Mouse (Mus musculus) kidney, embryonic 14.5 days (tissue): ENCODE data around the gene Zfp618. TPM values are rescaled to one million over a fixed set of nuclear protein-coding genes. Genes with fewer than 3 reads are reported as not detected.
A peak's percentile ranks its signal among the peaks of the same experiment; 100 is the strongest.

Experiments used
- ATAC-seq: fragments of 200-750 bp; cut with Nextera tagmentation; 2 replicates; pipeline ENCODE4 v1.8.0; 2017; ENCODE audit warnings: moderate number of reproducible peaks, mild to moderate bottlenecking, moderate TSS enrichment, moderate library complexity; ENCODE audit not compliant: low FRiP score, low TSS enrichment
- H3K27ac ChIP-seq: fragments of 300-500 bp; sonication (generic); 2 replicates; pipeline ENCODE4 v1.5.1; 2014; ENCODE audit warnings: low read depth, mild to moderate bottlenecking, low read length, moderate library complexity, mixed read lengths
- H3K27me3 ChIP-seq: fragments of 300-500 bp; sonication (generic); 2 replicates; pipeline ENCODE4 v1.6.1; 2014; ENCODE audit warnings: mild to moderate bottlenecking, low read length; ENCODE audit not compliant: control insufficient read depth, insufficient read depth
- H3K36me3 ChIP-seq: fragments of 300-500 bp; sonication (generic); 2 replicates; pipeline ENCODE4 v1.6.1; 2014; ENCODE audit warnings: low read length, mixed read lengths; ENCODE audit not compliant: control insufficient read depth, insufficient read depth
- H3K4me1 ChIP-seq: fragments of 300-500 bp; sonication (generic); 2 replicates; pipeline ENCODE4 v1.6.1; 2014; ENCODE audit warnings: low read length, mixed read lengths; ENCODE audit not compliant: control insufficient read depth, insufficient read depth
- H3K4me2 ChIP-seq: fragments of 300-500 bp; sonication (generic); replicated peaks from 2 replicates; pipeline ENCODE4 v1.6.1; 2014; ENCODE audit warnings: low read depth, mild to moderate bottlenecking, low read length
- H3K4me3 ChIP-seq: fragments of 300-500 bp; sonication (generic); 2 replicates; pipeline ENCODE4 v1.5.1; 2014; ENCODE audit warnings: mild to moderate bottlenecking, low read length
- H3K9ac ChIP-seq: fragments of 300-500 bp; sonication (generic); 2 replicates; pipeline ENCODE4 v1.6.1; 2014; ENCODE audit warnings: low read depth, mild to moderate bottlenecking, low read length, moderate library complexity
- H3K9me3 ChIP-seq: fragments of 300-500 bp; sonication (generic); 2 replicates; pipeline ENCODE4 v1.6.1; 2016; ENCODE audit warnings: low read length; ENCODE audit not compliant: control insufficient read depth
- WGBS: fragments of 180-500 bp; shearing (Covaris S2); extraction: QIAGEN DNeasy Blood & Tissue Kit; methylation state at CpG from one replicate; pipeline ENCODE4 v1.1.7; 2014; 5-methylcytosine and 5-hydroxymethylcytosine counted together
- polyA plus RNA-seq: library from polyadenylated mRNA; unstranded; fragments of >200 nt; fragmentation: Nextera tagmentation; extraction: Ambion mirVana; gene quantifications from 2 replicates; pipeline ENCODE4 v1.2.1, GENCODE M21; 2014

Gene Zfp618
- polyA plus RNA-seq, 1 experiment from 2014 or later = 41.1 TPM

DNA sequence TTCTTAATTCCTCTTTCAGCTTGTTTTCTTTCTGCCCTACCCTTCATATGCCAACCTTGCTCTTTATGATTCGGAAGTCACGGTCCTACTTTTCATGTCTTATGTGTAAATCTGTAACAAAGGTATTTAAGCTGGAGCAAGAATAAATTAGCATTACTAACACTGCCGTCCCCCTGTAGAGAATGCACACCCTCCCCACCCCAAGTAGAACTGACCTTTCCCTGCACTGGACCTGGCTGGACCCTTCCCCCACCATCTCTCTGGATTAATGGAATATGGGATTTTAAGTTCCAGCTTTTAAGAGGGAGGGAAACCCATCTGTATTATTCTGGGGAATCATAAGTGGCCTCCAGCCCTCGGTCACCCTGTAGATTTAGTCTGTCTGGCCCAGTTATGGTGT is 65.9 kb downstream of the Zfp618 start:
- WGBS = 55% methylated on average over 4 of the region's 4 CpGs
- Histone ChIP-seq H3K36me3 (0 out of 2 replicates have a peak, but pooled peaks cover 2% of the 10 kb centered on the region), H3K4me1 (peaks cover 35% of the 10 kb centered on the region), H3K4me3 (no peak overlapping the region), H3K4me2 (no peak overlapping the region), H3K9ac (no peak overlapping the region), H3K27ac (peak overlapping the region; percentile 68; the same call in 1 of the 2 replicates), H3K9me3 (no peaks in the 10 kb centered on the region), H3K27me3 (no peaks in the 10 kb centered on the region)
- ATAC-seq = no peak

GRCm38 (mm10) chr4:63032581-63033006 is 67.2 kb downstream of the Zfp618 start:
- 60% methylated on average over 9 of the region's 9 CpGs for WGBS
- H3K4me1 ChIP-seq = peaks cover 37% of the 10 kb centered on the region
- H3K4me3 ChIP-seq = no peak overlapping the region
- no peaks in the 10 kb centered on the region for H3K9me3 ChIP-seq
- no peak for ATAC-seq
- no peak overlapping the region for H3K4me2 ChIP-seq
- H3K9ac ChIP-seq = no peak overlapping the region
- no peaks in the 10 kb centered on the region for H3K36me3 ChIP-seq
- peak overlapping the region; percentile 76; the same call in 1 of the 2 replicates for H3K27ac ChIP-seq
- no peaks in the 10 kb centered on the region for H3K27me3 ChIP-seq

- H3K27me3 ChIP-seq = no peaks in the 10 kb centered on the region
- no peak overlapping the region for H3K9ac ChIP-seq
- H3K4me2 ChIP-seq = no peak overlapping the region
- 55% methylated on average over 5 of the region's 5 CpGs for WGBS
- no peaks in the 10 kb centered on the region for H3K9me3 ChIP-seq
- H3K27ac ChIP-seq = peak overlapping the region; percentile 76; the same call in 1 of the 2 replicates
- no peaks in the 10 kb centered on the region for H3K36me3 ChIP-seq
- no peak for ATAC-seq
- peaks cover 30% of the 10 kb centered on the region for H3K4me1 ChIP-seq
- H3K4me3 ChIP-seq = no peak overlapping the region
These were observed 68.4 kb downstream of the Zfp618 start for GRCm38 (mm10) chr4:63033724-63034123.

DNA sequence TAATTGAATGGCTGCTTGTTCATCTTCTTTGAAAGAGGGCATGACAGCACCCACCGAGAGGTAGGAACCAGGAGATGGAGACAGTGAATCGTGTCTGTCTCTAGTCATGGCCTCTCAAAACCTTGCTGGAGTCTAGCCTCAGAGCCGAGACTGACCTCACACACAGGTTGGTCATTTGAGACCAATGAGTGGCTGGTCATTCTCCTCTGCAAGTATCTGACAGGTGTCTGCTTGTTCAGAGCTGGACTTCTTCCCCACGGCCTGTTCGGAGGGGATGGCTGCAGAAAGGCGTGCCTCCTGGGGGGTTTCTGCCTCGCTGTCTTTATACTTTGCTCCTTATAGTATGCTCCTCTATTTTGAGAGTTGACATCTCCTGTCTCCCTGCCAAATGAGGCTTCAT is 70.6 kb downstream of the Zfp618 start:
- no peak overlapping the region for H3K4me2 ChIP-seq
- no peak for ATAC-seq
- no peak overlapping the region for H3K27ac ChIP-seq
- H3K9me3 ChIP-seq = no peaks in the 10 kb centered on the region
- H3K27me3 ChIP-seq = no peaks in the 10 kb centered on the region
- no peak overlapping the region for H3K4me3 ChIP-seq
- no peaks in the 10 kb centered on the region for H3K36me3 ChIP-seq
- no peak overlapping the region for H3K9ac ChIP-seq
- WGBS = 87% methylated on average over 7 of the region's 7 CpGs
- peaks cover 29% of the 10 kb centered on the region for H3K4me1 ChIP-seq

DNA sequence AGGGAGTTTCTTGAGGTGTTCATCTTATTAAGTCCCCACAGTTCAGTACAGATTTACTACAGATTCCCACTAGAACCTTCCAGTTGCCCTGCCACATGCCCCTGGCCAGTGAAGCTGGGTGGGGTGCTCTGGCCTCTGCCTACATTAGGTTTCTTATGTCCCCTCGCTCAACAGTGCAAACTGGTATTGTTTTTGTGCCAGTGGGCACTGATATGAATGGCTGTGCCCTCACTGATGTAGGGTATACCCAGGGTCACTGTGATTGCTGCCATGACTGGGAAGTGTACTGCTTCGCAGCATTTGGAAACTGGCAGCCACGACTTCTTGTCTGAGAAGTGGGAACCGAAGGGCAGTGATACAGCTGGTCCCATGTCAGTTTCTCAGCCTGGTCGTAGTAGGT is 71.4 kb downstream of the Zfp618 start:
- Histone ChIP-seq H3K4me3 (no peak overlapping the region), H3K27ac (no peak overlapping the region), H3K27me3 (no peaks in the 10 kb centered on the region), H3K9ac (no peak overlapping the region), H3K4me1 (peaks cover 22% of the 10 kb centered on the region), H3K36me3 (no peaks in the 10 kb centered on the region), H3K9me3 (no peaks in the 10 kb centered on the region), H3K4me2 (no peak overlapping the region)
- 95% methylated on average over 5 of the region's 5 CpGs for WGBS
- no peak for ATAC-seq

GRCm38 (mm10) chr4:63037555-63037954 is 72.2 kb downstream of the Zfp618 start:
- Histone ChIP-seq H3K36me3 (no peaks in the 10 kb centered on the region), H3K9ac (no peak overlapping the region), H3K27ac (peak overlapping the region; percentile 17; the same call in 1 of the 2 replicates), H3K4me3 (no peak overlapping the region), H3K27me3 (no peaks in the 10 kb centered on the region), H3K4me1 (peaks cover 22% of the 10 kb centered on the region), H3K4me2 (no peak overlapping the region), H3K9me3 (no peaks in the 10 kb centered on the region)
- no peak for ATAC-seq
- 52% methylated on average over 4 of the region's 4 CpGs for WGBS

- WGBS = 86% methylated on average over 2 of the region's 2 CpGs
- Histone ChIP-seq H3K27ac (no peak overlapping the region), H3K4me2 (no peak overlapping the region), H3K4me3 (no peak overlapping the region), H3K36me3 (no peaks in the 10 kb centered on the region), H3K27me3 (no peaks in the 10 kb centered on the region), H3K9ac (no peak overlapping the region), H3K4me1 (peaks cover 22% of the 10 kb centered on the region), H3K9me3 (no peaks in the 10 kb centered on the region)
- no peak for ATAC-seq
These were observed 72.9 kb downstream of the Zfp618 start for GRCm38 (mm10) chr4:63038265-63038664.

DNA sequence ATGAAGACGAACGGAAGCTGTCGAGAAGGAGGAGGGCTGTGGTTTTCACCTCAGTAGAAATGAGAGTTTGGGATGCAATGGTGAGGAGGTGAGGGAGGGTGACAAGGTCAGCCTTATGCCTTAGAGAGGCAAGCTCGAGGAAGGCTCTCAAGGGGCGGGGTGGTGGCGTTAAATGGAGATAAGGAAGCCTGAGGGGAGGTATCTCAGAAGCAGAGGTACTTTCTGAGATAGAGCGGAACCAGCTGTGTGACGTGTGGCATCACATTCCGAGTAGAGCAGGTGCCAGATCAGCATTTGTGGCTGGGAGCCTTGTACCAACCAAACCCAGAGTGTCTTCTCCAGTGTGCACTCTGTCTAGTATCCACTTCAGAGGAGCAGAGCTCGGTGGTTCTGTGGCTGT is 73.6 kb downstream of the Zfp618 start:
- peaks cover 19% of the 10 kb centered on the region for H3K4me1 ChIP-seq

DNA sequence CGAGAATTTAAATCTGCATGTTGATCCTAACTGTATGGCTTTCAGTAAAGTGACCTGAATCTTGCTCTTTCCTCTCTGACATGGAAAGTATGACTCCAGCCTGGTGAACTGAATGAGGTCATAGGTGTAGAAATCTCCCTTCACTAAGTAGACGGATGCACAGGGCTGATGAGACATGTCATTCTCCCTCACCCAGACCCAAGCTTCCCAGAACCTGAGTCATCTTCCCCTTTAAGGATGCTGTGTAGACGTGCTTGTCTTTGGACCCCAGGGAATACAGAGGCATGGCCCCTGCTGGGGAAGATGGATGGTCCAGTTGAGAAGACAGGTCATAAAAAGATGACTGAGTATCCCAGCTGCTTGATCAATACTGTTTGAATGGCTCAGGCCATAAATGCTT is 83.2 kb downstream of the Zfp618 start:
- Histone ChIP-seq H3K27ac (peak overlapping the region; percentile 73), H3K9me3 (no peaks in the 10 kb centered on the region; the same call in 1 of the 2 replicates), H3K4me3 (no peak overlapping the region), H3K36me3 (no peaks in the 10 kb centered on the region), H3K4me1 (peaks cover 47% of the 10 kb centered on the region), H3K4me2 (no peak overlapping the region), H3K9ac (no peak overlapping the region), H3K27me3 (no peaks in the 10 kb centered on the region)
- 66% methylated on average over 3 of the region's 3 CpGs for WGBS
- no peak for ATAC-seq

More for the DNA sequence above, 73.6 kb downstream of the Zfp618 start:
- no peak overlapping the region for H3K9ac ChIP-seq
- WGBS = 78% methylated on average over 10 of the region's 10 CpGs
- no peaks in the 10 kb centered on the region for H3K27me3 ChIP-seq
- H3K27ac ChIP-seq = no peak overlapping the region
- no peak overlapping the region for H3K4me3 ChIP-seq
- no peak for ATAC-seq
- no peak overlapping the region for H3K4me2 ChIP-seq
- no peaks in the 10 kb centered on the region for H3K36me3 ChIP-seq
- H3K9me3 ChIP-seq = no peaks in the 10 kb centered on the region
